Mouse (Mus musculus) spleen, embryonic (tissue): ENCODE results near the gene Mfn1.

Source experiments
- CTCF ChIA-PET: fragments of 350-600 bp; sonication (Branson Sonifier 250); formaldehyde crosslinking; loops from one replicate; lab custom pipeline; 2022; lab: Charles Lee

The Mfn1 gene

DNA sequence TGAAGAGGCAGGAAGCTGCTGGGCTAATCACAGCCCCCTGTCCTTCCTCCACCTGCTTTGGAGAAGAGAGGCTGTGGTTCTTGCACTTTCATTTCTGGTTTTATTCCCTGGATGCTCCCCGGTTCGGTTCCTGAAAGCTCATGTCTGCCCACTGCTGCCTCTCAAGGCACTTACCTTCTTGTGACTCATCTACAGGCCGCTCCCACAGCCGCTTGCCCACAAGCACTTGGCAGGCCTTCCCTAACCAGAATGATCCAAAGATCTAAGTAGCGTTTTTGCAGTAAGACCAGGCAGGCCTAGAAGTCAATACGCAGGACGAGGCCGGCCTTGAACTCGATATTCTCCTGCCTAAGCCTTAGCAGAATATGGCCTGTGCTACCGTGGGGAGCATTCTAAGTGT is 71.8 kb downstream of the Mfn1 start:
- CTCF ChIA-PET = no interaction called here

DNA sequence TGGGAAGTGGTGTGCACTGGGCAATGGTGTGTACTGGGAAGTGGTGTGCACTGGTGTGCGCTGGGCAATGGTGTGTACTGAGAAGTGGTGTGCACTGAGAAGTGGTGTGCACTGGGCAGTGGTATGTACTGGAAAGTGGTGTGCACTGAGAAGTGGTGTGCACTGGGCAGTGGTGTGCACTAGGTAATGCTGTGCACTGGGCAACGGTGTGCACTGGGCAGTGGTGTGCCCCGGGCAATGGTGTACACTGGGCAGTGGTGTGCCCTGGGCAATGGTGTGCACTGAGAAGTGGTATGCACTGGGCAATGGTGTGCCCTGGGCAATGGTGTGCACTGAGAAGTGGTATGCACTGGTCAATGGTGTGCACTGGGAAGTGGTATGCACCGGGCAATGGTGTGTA is 80.0 kb downstream of the Mfn1 start:
- CTCF ChIA-PET = no interaction called here

DNA sequence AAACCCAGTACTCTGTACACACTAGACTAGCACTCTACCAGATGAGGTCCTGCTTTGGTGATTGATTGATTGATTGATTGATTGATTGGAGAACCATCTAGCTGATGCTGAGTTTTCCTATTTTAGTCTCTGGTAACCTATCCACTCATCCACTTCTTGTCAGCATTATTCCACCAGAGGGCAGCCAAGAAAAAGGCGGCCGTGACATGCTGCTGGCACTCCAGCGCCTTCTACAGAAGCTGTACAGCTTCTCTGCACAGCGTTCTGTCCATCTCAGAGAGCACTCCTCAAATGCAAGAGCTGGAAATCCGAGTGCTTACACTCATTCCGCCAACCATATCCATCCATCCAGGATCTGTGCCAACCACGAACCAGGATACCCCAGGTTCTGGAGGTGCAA is 81.3 kb downstream of the Mfn1 start:
- CTCF ChIA-PET = no interaction called here

DNA sequence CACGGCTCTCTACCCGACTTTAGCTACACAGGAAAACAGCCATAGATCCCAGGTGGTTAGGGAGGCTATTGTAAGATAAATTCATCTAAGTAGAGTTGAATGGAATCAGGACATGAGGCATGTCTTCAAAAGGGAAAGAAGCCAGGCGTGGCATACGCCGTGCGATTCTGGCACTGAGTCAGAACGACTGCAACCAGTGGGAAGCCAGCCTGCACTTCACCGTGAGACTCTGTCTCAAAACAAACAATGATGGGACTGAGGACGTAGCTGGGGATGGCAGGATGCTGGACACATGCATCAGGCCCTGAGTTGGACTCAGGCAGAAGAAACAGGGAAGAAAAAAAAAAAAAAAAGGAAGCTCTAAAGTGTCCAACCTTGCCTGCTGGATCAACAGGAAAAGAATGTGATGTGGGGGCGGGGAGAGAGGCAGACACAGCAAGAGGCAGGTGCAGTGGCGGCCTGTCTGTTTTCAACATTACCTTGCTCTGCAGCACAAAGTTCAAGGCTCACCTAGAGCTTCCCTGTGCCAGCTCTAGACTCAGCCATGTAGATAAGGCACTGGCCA is 82.4 kb downstream of the Mfn1 start:
- CTCF ChIA-PET = no interaction called here

DNA sequence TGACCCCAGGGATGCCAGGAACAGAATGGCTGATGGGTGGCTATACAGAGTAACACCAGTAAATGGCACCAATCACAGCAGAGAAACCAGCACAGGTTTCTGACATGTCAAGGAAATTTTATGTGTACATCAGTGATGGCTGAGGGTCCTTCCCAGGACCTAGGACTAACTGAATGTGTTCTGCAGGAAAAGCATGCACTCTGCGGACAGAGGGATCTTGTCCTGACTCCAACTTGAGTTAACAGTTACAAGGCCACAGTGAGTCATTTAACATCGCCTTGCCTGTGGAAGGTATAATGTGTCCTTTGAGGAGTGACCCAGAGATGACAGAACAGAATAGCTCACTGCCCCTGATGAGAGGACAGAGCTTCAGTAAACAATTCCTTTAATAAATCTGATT is 85.5 kb downstream of the Mfn1 start:
- CTCF ChIA-PET = no interaction called here

DNA sequence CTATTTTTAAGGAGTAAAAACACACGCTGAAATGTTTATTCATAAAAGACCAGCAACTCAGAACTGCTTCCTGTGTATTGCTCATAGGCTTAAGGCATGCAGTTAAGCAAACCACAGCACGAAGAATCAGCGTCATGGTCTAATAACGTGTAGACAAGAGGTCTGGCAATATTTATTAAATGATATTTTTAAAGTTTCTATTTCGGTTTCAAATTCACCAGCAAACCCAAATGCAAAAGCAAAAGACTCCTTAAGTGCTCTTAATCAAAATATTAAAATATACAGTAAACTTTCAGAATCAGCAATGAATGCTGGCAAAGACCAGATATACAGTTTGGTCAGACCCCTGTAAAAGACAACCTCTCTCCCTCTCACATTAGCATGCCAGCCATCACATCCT is 86.1 kb downstream of the Mfn1 start:
- CTCF ChIA-PET = no interaction called here

DNA sequence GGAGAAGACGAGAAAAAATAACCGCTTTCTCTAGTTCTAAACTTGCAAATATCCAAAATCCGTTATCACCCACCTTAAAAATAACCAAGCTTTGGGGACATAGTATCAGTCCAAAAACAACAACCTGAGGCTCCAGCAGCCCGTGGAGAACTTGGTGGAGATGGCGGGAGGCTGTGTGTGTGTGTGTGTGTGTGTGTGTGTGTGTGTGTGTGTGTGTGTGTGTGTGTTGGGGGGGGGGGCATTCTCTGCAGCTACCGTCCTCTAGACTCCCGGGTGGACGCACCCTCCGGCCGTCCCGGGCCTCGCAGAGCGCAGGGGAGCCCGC is 86.7 kb downstream of the Mfn1 start:
- CTCF ChIA-PET = no interaction called here

DNA sequence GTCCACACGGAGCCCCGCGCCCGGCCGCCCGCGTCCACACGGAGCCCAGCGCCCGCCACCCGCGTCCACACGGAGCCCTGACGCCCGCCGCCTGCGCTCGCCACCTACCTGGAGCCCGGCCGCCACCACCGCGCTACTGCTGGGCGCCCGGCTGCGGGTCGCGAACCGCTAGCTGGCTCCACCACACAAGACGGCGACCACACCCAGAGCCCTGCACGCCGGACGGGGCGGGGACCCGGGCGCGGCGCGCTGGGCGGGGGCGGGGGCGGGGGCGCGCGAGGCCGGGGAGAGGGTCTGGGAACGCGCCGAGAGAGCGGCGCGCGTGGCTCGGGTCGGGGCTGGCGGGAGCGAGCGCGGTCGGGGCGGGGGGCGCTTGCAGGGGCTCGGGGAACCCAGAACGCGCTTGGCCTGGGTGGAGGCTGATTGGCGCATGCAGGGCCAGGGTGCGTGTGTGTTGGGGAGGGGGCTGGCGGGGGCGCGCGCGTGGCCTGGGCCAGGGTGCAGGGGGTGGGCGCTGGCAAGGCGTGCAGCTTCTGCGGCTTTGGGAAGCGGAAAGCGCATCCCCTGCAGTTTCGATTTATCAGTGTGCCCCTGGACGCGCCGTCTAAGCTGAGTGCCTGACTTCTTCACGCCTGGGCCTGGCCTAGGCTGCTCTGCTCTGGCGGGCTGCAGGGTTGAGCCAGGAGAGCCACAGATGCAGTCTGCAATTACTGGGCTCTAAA is 87.2 kb downstream of the Mfn1 start, which contains the start of gene Gnb4:
Gene Gnb4 (minus strand): TSS at position 255 of the 722 bp plus-strand sequence.
- CTCF ChIA-PET = no interaction called here

DNA sequence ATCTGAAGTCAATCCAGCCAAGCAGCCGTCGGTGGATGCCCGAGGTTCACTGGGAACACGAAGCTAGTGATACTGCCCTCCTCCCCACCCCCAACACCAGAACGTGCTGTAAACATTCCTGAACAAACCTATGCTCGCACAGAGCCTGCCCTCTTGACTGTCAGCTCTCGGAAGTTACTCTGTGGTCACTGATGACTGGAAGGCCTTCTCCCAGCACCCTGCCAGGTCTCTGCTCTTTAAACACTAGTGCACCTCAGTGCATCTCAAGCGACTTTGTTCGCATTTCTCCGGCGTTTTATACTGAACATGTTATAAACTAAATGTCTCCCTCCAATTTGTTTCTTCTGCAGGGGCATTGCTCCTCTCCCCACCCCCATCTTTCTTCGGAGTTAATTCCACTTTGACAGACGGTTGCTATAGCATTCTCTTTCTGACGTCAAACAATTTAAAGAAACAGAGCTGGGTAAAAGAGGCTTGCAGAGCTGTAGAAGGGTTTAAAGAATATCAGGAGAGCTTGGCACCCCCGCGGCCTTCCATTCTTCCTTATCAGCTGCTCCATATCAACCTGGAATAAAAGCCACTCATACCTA is 87.9 kb downstream of the Mfn1 start:
- CTCF ChIA-PET = no interaction called here

DNA sequence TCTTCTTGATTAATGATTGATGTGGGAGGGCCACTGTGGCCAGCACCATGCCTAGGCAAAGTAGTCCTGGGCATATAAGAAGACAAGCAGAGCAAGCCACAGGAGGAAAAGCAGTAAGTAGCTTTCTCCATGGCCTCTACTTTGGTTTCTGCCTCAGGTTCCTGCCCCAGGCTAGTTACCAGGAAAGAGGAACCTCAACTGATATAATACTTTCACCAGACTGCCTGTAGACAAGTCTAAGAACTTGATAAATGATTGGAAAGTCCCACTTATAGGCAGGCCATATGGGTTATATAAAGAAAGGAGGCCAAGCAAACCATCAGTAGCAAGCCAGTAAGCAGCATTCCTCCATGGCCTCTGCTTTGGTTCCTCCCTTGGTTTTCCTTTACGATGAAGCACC is 92.4 kb downstream of the Mfn1 start:
- CTCF ChIA-PET = no interaction called here

DNA sequence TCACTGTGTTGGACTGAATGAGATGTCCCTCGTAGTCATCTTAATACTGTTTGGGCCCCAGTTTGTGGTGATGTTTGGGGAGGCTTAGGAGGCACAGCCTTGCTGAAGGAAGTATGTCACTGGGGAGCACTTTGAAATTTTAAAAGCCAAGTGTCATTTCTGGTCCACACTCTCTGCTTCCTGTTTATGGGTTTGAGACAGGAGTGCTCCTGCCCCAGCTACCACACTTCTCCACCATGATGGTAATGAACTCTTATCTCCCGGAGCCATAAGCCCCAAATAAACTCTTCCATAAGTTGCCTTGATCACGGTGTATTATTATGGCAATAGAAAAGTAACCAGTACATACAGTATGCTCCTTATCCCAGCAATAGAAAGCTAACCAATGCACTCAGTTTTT is 92.8 kb downstream of the Mfn1 start:
- CTCF ChIA-PET = no interaction called here

DNA sequence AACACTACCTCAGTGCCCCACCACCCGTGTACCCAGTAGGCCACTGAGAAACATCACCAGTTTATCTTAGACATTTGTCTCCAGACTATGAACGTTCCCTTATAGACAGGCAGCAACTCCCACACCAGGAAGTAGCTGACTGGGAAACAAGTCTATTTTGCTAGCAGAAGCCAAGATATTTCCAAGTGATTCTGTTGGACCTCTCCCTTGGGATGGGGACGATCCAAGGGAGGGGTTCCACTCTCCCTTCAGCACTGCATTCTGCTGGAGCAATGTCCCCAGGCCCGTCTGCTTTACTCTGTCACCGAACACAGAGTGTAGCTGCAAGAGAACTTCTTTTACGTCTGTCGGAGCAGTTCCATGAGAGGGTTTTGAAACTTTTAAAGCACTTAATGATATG is 98.9 kb downstream of the Mfn1 start:
- CTCF ChIA-PET = no interaction called here
